Mouse (Mus musculus): Measurements from ENCODE around the gene Hipk3.

The Hipk3 gene

DNA sequence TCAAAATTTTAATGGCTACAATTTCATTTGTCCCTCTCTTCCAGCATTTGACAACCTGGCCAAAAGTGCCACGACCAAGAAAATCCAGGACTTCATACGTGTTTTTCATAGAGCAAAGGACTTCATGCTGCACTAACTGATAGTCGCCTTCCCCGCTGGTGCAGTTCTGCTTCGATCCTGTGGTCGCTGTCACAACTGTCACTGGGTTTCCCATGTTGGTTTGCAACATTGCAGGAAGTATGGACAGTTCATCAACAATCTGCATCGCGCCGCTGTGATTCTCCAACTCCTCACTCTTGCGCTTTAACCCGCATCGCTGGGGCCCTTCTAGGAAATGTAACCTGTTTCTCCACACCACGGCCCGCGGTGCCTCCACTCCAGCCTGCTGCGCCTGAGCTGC lies 23.1 kb downstream of the Hipk3 start:
- DNase-seq (ENCODE audit: low read depth) = no peak

- no peak for DNase-seq (ENCODE audit: low read depth)
Measured at GRCm38 (mm10) chr2:104470536-104470935, 23.7 kb downstream of the Hipk3 start.

- no peak for DNase-seq (ENCODE audit: low read depth)
Measured at GRCm38 (mm10) chr2:104468419-104468818, 25.8 kb downstream of the Hipk3 start.

DNA sequence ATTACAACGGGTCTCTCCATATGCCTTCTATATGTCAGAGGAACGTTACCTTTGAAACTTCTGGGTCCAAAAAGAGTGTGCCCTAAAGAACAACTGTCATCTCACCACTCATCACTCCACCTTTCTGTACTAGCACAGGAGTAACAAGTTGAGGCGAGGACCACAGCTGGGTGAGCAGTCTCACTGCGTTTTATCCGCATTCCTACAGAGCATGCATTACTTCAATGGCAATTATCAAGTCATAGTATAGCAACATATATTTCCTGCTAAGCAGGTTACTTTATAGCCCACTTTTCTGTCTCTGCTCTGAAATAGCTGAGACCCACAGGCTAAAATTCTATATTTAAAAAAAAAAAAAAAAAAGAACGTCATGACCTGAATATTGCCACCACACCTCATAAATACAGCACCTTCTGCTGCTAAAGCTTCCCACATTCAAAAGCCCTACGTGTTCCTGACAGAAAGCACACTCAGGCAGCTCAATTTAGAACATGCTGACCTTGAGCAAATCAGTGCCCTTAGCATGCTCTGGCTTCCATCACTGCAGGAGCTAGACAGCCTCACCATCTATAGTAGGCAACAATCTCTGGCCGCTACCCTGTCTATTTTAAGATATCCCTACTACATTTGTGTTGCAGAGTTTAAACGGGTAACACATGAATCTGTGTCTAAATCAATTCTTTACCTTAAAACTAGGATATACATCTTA lies 27.2 kb downstream of the Hipk3 start:
- DNase-seq (ENCODE audit: low read depth) = no peak

- DNase-seq (ENCODE audit: low read depth) = no peak
Measured at GRCm38 (mm10) chr2:104465639-104466430, 28.4 kb downstream of the Hipk3 start.

DNA sequence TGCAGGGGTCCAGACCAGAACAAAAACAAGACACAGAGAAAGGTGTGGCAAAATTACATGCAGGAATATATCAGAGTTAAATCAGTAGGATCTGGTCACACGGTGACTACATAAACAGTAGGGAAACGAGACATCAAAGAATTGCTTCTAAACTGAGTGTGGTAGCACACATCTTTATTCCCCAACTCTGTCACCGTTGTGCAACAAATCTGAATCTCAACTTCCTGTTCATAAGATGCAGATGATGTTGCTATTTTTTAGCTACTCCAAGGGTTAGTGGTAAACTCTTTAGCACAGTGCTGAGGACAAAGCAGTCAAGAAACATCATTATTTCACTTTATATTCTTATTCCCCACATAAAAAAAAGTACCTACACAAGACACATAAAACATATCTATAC lies 34.2 kb downstream of the Hipk3 start:
- no peak for DNase-seq (ENCODE audit: low read depth)

DNA sequence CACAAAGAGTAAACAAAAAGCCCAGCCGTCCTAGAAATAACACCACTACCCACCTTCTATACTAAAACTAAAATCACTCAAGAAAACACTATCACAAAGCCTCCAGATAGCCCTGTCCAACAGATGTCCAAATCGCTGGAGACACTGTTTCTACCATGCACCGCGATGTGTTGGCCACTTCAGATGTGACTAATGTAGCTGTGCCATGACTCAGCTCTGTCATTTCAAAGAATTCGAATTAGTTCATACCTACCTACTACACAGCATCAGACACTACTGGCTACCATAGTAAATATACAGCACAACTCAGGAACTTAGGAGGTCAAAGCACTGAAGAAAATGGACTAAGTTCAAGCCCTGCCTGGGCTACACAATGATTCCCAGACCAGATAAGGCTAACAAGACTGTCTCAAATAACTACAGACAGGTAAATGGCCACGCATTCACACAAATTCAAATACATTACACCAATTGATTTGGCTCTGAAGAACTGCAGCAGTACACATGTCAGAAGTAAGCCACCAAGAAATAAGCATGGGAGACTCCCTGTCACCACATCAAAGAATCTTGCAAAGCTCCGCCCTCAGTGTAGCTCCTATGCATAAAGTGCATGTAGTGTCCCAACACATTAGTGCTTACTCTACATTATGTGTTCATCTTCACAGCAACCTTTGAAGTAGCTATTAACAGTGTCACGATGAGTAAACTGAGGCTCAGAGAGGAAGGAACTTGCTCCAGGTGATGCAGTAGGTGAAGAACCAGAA lies 35.5 kb downstream of the Hipk3 start:
- no peak for DNase-seq (ENCODE audit: low read depth)

DNA sequence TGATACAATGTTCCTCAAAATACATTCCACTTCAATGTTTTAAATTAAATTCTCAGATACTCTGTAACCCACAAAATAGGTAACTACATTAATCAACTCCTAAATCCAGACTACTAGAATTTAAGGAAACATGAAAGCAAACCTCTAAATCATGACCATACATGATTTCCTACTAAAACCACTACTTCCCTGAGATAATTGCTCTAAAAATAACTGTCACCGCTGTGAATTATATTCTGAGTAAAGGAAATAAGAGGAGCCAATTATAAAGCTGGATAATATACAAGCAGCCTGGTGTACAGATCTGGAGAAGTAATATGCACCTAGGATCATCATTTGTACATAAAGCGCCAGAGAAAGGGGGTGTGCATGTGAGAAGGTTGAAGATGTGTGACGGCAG lies 37.1 kb downstream of the Hipk3 start:
- DNase-seq (ENCODE audit: low read depth) = no peak

DNA sequence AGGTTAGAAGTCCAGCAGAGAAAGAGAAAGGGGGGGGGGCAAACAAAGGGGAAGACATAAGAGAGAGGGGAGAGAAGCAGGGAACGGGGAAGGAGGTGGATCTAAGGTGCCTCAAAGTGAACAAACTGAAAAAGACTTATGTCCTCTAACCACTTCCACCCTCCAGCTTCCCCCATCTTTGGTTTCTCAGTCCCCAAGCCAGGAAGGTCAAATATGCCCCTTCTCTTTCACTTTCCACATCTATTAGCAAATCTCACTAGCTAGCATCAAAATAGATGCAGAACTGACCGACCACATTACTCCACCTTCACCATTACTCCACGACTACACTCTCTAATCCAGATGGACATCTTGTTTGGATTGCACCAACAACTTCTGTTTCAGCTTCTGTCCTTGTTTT lies 43.6 kb downstream of the Hipk3 start:
- no peak for DNase-seq (ENCODE audit: low read depth)

GRCm38 (mm10) chr2:104449191-104449590 lies 45.1 kb downstream of the Hipk3 start:
- no peak for DNase-seq (ENCODE audit: low read depth)

- DNase-seq (ENCODE audit: low read depth) = no peak
Measured at GRCm38 (mm10) chr2:104448201-104448600, 46.0 kb downstream of the Hipk3 start.

- DNase-seq (ENCODE audit: low read depth) = no peak
Measured at GRCm38 (mm10) chr2:104446016-104446415, 48.2 kb downstream of the Hipk3 start.

DNA sequence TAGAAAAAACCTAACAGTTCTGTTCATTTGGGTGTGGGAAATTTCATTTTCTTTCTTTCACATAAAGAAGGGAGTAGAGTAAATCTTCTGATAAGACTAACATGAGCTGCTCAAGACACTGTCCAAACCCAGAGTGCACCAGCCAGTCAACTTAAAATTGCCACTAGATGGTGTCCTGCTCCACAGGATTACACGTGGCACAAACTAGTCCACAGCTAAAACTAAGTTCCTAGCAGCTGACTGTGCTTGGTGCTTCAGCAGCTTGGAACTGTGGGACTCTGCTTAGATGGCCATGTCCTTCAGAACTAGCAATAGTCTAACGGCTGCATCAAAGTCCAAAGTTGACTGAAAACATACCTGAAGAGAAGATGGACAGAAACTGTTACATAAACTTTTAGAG lies 49.5 kb downstream of the Hipk3 start:
- DNase-seq (ENCODE audit: low read depth) = peak; percentile 49

DNA sequence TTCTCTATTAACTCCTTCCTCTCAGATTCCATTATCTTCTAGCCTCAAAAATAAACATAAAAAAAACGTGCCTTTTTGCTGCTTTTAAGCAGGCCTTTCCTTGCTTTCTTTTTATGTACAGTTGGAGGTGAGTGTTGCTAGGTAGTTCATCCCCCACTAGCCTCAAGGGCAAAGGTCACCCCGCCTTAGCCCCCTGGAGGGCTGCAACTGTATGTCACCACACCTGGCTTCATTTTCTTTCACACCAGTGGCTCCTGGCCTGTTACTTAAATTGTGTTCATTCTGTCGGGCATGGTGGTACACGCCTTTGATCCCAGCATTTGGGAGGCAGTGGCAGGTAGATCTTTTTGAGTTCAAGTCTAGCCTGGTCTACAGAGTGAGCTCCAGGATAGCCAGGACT lies 51.9 kb downstream of the Hipk3 start:
- DNase-seq (ENCODE audit: low read depth) = no peak

DNA sequence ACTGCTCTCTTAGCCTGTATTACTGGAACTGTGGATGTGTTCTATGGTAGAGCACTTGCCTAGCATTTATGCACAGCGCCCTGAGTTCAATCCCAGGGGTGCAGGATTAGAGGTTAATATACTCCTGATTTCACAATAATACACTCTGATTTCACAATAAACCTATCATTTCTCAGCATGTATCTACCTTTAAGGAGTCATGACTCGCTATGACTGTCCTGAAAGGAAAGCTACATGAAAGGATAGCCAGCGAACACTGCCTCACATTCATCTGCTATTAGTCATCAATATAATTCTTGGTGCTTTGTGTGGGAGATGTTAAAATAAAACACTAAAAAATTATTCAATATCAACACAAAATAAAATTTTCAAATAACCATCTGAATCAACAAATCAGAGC lies 58.0 kb downstream of the Hipk3 start:
- no peak for DNase-seq (ENCODE audit: low read depth)

- DNase-seq (ENCODE audit: low read depth) = no peak
Measured at GRCm38 (mm10) chr2:104431067-104431466, 63.2 kb downstream of the Hipk3 start.

DNA sequence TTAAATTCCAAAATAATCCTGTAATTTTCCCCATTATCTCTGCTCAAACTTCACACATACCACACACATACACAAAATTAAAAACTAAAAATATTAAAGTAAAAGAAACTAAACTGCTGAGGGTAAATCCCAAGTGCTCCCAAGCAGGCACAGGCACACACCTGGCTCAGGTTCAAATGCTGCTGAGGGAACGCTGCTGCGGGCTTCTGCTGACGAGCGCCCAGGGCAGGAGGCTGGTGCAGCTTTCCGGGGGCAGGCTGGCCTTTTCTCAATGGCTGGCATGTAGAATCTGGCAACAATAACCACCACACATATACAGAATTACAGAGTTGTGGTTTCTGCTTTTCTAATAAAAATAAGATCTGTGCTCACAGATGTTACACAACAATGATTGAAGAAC lies 63.7 kb downstream of the Hipk3 start:
- DNase-seq (ENCODE audit: low read depth) = no peak

DNA sequence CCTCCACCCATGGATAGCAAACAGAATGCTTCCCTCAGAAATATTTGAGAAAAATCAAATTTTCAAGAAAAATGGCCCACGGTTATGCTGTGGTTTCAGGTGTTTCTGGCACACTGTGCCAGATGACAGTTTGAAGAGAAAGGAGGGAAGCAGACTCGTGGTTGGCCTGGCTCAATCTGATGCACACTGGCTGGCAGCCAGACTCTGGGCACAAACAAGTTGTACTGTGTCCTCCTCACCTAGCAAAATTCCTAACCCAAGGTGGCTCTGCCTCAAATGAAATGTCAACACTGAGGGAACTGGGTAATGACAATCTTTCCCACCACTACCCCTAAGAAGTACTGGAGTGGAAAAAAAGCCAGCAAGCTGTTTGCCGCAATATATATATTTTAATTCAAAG lies 68.1 kb downstream of the Hipk3 start:
- DNase-seq (ENCODE audit: low read depth) = no peak

GRCm38 (mm10) chr2:104422230-104422629 lies 72.0 kb downstream of the Hipk3 start:
- DNase-seq (ENCODE audit: low read depth) = peak; percentile 46

DNA sequence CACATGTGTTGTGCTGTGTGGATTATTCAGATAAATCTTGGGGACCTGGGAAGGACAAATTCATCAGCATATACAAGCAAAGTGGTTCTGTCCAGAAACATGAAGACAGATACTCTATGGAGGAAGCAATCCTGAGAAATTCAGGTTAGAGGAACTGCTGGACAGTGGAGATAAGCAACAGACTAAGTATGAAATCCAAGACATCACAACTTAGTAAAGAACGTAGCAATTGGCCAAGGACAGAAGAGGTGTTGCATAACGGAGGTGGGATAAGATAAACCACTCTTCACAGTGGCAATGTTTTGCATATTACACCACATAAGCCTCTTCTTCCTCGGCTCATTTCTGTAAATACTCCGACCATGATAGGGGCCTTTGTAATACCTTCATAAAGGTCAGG lies 73.4 kb downstream of the Hipk3 start:
- peak; percentile 22 for DNase-seq (ENCODE audit: low read depth)

GRCm38 (mm10) chr2:104419999-104420398 lies 74.2 kb downstream of the Hipk3 start:
- DNase-seq (ENCODE audit: low read depth) = no peak

GRCm38 (mm10) chr2:104419411-104419810 lies 74.8 kb downstream of the Hipk3 start:
- DNase-seq (ENCODE audit: low read depth) = no peak

- no peak for DNase-seq (ENCODE audit: low read depth)
Measured at GRCm38 (mm10) chr2:104413011-104413410, 81.2 kb downstream of the Hipk3 start.

Measured in c-Kit-positive CD71-positive TER-119-negative erythroid progenitor cells, embryonic 14.5 days (primary cell).